Mouse (Mus musculus) neural tube, embryonic 12.5 days (tissue): ENCODE results near the gene Rapgef2. TPM values are rescaled to one million over a fixed set of nuclear protein-coding genes. Genes with fewer than 3 reads are reported as not detected.

Source experiments
- ATAC-seq: fragments of 200-750 bp; cut with Nextera tagmentation; 2 replicates; pipeline ENCODE4 v1.8.0; 2017; ENCODE audit warnings: low read depth, mild to moderate bottlenecking, moderate TSS enrichment, moderate library complexity; ENCODE audit not compliant: low FRiP score
- H3K27ac ChIP-seq: fragments of 300-500 bp; sonication (generic); 2 replicates; pipeline ENCODE4 v1.5.1; 2016
- H3K27me3 ChIP-seq: fragments of 300-500 bp; sonication (generic); replicated peaks from 2 replicates; pipeline ENCODE4 v1.6.1; 2016; ENCODE audit warnings: mild to moderate bottlenecking
- H3K36me3 ChIP-seq: fragments of 300-500 bp; sonication (generic); 2 replicates; pipeline ENCODE4 v1.6.1; 2016; ENCODE audit warnings: mild to moderate bottlenecking
- H3K4me1 ChIP-seq: fragments of 300-500 bp; sonication (generic); 2 replicates; pipeline ENCODE4 v1.6.1; 2016
- H3K4me2 ChIP-seq: fragments of 300-500 bp; sonication (generic); replicated peaks from 2 replicates; pipeline ENCODE4 v1.6.1; 2016; ENCODE audit warnings: mild to moderate bottlenecking
- H3K4me3 ChIP-seq: fragments of 300-500 bp; sonication (generic); 2 replicates; pipeline ENCODE4 v1.5.1; 2016
- H3K9ac ChIP-seq: fragments of 300-500 bp; sonication (generic); 2 replicates; pipeline ENCODE4 v1.6.1; 2016; ENCODE audit warnings: mild to moderate bottlenecking
- H3K9me3 ChIP-seq: fragments of 300-500 bp; sonication (generic); 2 replicates; pipeline ENCODE4 v1.6.1; 2016; ENCODE audit warnings: mild to moderate bottlenecking
- WGBS: fragments of 180-500 bp; shearing (Covaris S2); methylation state at CpG from one replicate; pipeline ENCODE4 v1.1.7; 2016; 5-methylcytosine and 5-hydroxymethylcytosine counted together
- polyA plus RNA-seq: library from polyadenylated mRNA; unstranded; fragments of >200 nt; fragmentation: Nextera tagmentation; extraction: Ambion mirVana; gene quantifications from 2 replicates; pipeline ENCODE4 v1.2.1, GENCODE M21; 2016

The Rapgef2 gene
- polyA plus RNA-seq, 1 experiment from 2014 or later = 8.9 TPM

DNA sequence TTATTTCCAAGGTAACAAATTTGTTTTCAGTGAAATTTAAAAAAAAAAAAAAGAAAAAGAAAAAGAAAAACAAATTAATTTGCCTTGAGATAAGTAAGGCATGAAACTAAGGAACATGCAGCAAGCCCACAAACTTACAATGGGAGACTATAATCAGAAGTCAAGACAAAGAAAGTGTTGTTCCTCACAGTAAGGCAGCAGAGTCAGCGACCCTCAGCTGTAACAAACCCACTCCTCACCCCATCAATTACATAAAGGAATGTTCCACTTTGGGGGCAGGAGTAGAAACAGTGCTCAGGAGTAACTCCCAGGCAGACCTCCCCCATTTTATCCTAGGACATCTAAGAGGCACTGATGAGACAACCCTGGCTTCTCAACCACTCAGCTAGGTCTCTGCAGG, 13.0 kb downstream of the Rapgef2 start:
- WGBS = 0% methylated on average over 1 of the region's 1 CpGs
- no peaks in the 10 kb centered on the region for H3K9me3 ChIP-seq
- H3K4me1 ChIP-seq = peaks cover 24% of the 10 kb centered on the region
- H3K9ac ChIP-seq = no peak overlapping the region
- no peak for ATAC-seq
- H3K27ac ChIP-seq = no peak overlapping the region
- H3K27me3 ChIP-seq = no peaks in the 10 kb centered on the region
- no peaks in the 10 kb centered on the region for H3K36me3 ChIP-seq
- H3K4me3 ChIP-seq = no peak overlapping the region
- no peak overlapping the region for H3K4me2 ChIP-seq

GRCm38 (mm10) chr3:79272939-79273338, 13.4 kb downstream of the Rapgef2 start:
- no peak for ATAC-seq
- Histone ChIP-seq H3K4me1 (peaks cover 24% of the 10 kb centered on the region), H3K4me2 (no peak overlapping the region), H3K9me3 (no peaks in the 10 kb centered on the region), H3K27me3 (no peaks in the 10 kb centered on the region), H3K9ac (no peak overlapping the region), H3K27ac (no peak overlapping the region), H3K36me3 (no peaks in the 10 kb centered on the region), H3K4me3 (no peak overlapping the region)
- WGBS = 78% methylated on average over 4 of the region's 4 CpGs

DNA sequence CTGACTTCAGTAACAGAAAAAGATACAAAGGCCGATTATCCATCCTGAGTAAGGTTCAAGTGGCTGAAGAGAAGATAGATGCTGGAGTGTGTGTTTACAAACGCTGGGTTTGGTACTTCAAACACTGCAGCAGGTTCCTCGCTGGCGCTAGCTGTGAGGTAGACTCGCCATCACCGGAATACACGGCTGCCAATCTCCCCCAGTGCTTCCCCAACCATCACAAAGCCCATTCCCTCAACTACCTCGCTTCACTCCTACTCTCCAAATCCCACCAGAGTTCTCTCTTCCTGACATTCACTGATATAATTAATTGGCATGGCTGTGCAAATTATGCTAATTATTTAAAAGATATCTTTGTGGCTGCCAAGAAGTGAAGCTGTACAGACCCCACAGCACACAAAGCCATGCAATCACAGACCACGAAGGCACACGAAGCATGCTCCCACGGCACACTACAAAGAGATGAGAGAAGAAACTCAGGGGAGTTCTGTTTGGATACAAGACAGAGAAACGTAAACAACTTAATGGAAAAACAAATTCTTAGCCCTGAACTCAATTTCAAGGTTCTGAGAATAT, 15.2 kb downstream of the Rapgef2 start:
- H3K36me3 ChIP-seq = no peaks in the 10 kb centered on the region
- peaks cover 19% of the 10 kb centered on the region for H3K4me1 ChIP-seq
- no peak overlapping the region for H3K4me3 ChIP-seq
- H3K27ac ChIP-seq = no peak overlapping the region
- no peaks in the 10 kb centered on the region for H3K27me3 ChIP-seq
- 0 out of 2 replicates have a peak, but pooled peaks have one; percentile 22 for ATAC-seq
- H3K4me2 ChIP-seq = no peak overlapping the region
- H3K9me3 ChIP-seq = no peaks in the 10 kb centered on the region
- 68% methylated on average over 12 of the region's 12 CpGs for WGBS
- no peak overlapping the region for H3K9ac ChIP-seq

GRCm38 (mm10) chr3:79269872-79270271, 16.4 kb downstream of the Rapgef2 start:
- no peak overlapping the region for H3K9ac ChIP-seq
- peaks cover 14% of the 10 kb centered on the region for H3K4me1 ChIP-seq
- H3K4me2 ChIP-seq = no peak overlapping the region
- no peak overlapping the region for H3K27ac ChIP-seq
- H3K4me3 ChIP-seq = no peak overlapping the region
- no peaks in the 10 kb centered on the region for H3K36me3 ChIP-seq
- no peaks in the 10 kb centered on the region for H3K9me3 ChIP-seq
- no peak for ATAC-seq
- WGBS = 87% methylated on average over 8 of the region's 8 CpGs
- no peaks in the 10 kb centered on the region for H3K27me3 ChIP-seq

DNA sequence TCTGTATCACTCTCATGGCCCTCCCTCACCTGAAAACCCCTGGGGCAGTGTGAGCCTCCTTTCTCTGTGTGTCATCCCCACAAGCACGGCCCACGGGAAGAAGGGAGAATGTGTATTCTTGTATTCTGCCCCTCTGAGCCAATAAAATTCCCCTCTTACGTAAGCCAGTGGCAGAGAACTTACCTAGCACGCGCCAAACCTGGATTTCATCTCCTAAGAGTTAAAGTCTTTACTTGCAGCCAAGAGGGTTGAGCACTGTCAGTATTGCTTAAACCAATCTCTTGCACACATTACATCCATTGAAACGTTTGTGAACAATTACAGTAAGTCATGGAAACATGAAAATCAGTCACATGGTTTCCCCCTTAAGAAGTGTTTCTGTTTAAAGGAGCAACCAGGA, 19.3 kb downstream of the Rapgef2 start:
- Histone ChIP-seq H3K36me3 (no peaks in the 10 kb centered on the region), H3K27ac (no peak overlapping the region), H3K9me3 (no peaks in the 10 kb centered on the region), H3K4me3 (no peak overlapping the region), H3K4me2 (no peak overlapping the region), H3K27me3 (no peaks in the 10 kb centered on the region), H3K9ac (no peak overlapping the region), H3K4me1 (peaks cover 5% of the 10 kb centered on the region; the same call in 1 of the 2 replicates)
- ATAC-seq = no peak
- WGBS = 93% methylated on average over 6 of the region's 6 CpGs

DNA sequence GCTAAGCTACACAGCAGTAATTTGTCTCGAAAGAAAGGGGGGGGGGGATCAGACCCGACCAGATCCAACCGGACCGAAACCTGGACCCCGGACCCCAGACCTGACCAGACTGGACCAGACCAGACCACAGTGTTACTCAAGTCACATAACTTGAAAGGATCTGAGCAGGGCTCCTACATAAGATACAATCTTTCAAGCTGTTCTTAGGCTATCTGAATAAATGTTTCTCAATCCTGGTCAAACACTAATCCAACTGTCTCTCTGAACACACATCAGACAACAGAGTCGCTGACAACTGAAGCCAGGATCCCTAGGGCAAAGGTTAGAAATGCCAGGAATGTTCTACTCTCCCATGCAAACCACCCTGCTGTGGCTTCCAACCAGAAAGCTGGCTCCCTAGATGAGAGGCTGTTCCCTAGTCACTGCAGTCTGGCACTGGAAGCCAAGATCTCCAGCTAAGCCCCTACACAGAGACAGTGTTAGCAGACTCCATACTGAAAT, 24.5 kb downstream of the Rapgef2 start:
- H3K4me2 ChIP-seq = no peak overlapping the region
- H3K36me3 ChIP-seq = no peaks in the 10 kb centered on the region
- H3K4me3 ChIP-seq = no peak overlapping the region
- H3K4me1 ChIP-seq = no peaks in the 10 kb centered on the region
- no peak overlapping the region for H3K27ac ChIP-seq
- no peaks in the 10 kb centered on the region for H3K9me3 ChIP-seq
- H3K9ac ChIP-seq = no peak overlapping the region
- H3K27me3 ChIP-seq = no peaks in the 10 kb centered on the region
- ATAC-seq = no peak
- 92% methylated on average over 6 of the region's 6 CpGs for whole genome bisulfite sequencing

DNA sequence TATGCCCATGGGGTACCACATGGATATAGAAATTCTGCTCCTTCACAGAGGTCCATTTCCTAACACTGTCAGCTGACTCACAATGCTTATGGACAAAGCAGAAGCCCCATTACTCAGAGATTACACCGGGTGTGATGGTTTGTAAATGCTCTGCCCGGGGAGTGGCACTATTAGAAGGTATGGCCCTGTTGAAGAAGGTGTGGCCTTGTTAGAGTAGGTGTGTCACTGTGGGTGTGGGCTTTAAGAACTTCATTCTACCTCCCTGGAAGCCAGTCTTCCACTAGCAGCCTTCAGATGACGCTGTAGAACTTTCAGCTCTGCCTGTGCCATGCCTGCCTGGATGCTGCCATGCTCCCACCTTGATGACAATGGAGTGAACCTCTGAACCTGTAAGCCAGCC, 32.3 kb downstream of the Rapgef2 start:
- WGBS = 87% methylated on average over 3 of the region's 3 CpGs
- ATAC-seq = no peak

DNA sequence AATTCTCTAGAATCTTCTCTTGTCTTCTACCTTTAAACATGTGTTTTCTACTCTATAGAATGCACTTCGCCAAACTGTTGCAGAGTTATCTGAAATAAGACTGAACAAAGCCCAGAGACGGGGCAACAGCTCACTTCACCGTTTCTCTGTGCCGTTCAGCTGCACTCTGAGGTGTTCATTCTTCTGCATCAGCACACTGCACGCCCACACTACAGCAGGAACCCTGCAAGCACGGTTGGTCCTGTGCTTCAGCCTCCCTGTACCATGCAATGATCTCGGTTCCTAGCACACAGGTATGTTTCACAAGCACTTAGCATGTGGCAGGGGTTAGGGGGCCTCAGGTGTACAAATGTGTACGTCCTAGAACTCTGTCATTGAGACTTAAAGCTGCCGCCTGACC, 32.9 kb downstream of the Rapgef2 start:
- Histone ChIP-seq H3K36me3 (no peaks in the 10 kb centered on the region), H3K27ac (no peak overlapping the region), H3K27me3 (no peaks in the 10 kb centered on the region), H3K9me3 (peaks cover 3% of the 10 kb centered on the region; the same call in 1 of the 2 replicates), H3K4me2 (no peak overlapping the region), H3K9ac (no peak overlapping the region), H3K4me1 (no peaks in the 10 kb centered on the region), H3K4me3 (no peak overlapping the region)
- ATAC-seq = no peak
- WGBS = 80% methylated on average over 9 of the region's 9 CpGs

More for the DNA sequence above, 32.3 kb downstream of the Rapgef2 start:
- no peak overlapping the region for H3K4me3 ChIP-seq
- H3K36me3 ChIP-seq = no peaks in the 10 kb centered on the region
- H3K27ac ChIP-seq = no peak overlapping the region
- H3K4me1 ChIP-seq = no peaks in the 10 kb centered on the region
- H3K4me2 ChIP-seq = no peak overlapping the region
- no peaks in the 10 kb centered on the region for H3K27me3 ChIP-seq
- peaks cover 3% of the 10 kb centered on the region; the same call in 1 of the 2 replicates for H3K9me3 ChIP-seq
- no peak overlapping the region for H3K9ac ChIP-seq

GRCm38 (mm10) chr3:79252921-79253394, 33.4 kb downstream of the Rapgef2 start:
- Histone ChIP-seq H3K36me3 (no peaks in the 10 kb centered on the region), H3K27me3 (no peaks in the 10 kb centered on the region), H3K4me2 (no peak overlapping the region), H3K9me3 (peaks cover 3% of the 10 kb centered on the region; the same call in 1 of the 2 replicates), H3K9ac (no peak overlapping the region), H3K27ac (no peak overlapping the region), H3K4me3 (no peak overlapping the region), H3K4me1 (no peaks in the 10 kb centered on the region)
- 62% methylated on average over 5 of the region's 5 CpGs for WGBS
- no peak for ATAC-seq

- WGBS = 79% methylated on average over 1 of the region's 1 CpGs
- ATAC-seq = no peak
- Histone ChIP-seq H3K27ac (no peak overlapping the region), H3K9me3 (peaks cover 3% of the 10 kb centered on the region; the same call in 1 of the 2 replicates), H3K4me3 (no peak overlapping the region), H3K9ac (no peak overlapping the region), H3K4me2 (no peak overlapping the region), H3K4me1 (no peaks in the 10 kb centered on the region), H3K27me3 (no peaks in the 10 kb centered on the region), H3K36me3 (no peaks in the 10 kb centered on the region)
These were observed 36.4 kb downstream of the Rapgef2 start for GRCm38 (mm10) chr3:79249955-79250354.

DNA sequence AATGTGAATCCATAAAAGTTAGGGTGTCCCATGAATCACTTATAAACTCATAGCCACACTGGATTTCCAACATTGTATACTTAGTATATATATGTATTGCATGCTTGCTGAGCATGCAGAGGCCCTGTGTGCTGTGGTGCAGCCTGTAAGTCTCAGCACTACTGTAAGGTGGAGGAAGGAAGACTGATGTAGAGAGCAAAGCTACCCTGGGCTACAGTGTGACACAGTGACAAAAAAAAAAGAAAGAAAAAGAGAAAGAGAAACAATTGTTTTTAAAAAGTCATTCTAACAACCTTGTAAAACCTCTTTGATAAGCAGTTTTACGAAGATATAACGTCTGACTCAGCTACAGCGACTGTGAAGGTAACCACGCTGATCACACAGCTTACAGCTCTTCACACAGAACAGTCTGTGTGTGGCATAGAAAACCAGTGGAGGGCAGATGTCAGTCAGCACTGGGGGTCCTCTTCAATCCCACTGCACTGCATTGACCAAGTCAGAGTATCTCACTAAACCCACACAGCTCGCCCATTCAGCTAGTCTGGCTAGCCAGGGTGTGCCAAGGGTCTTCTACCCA, 37.6 kb downstream of the Rapgef2 start:
- WGBS = 87% methylated on average over 5 of the region's 5 CpGs
- H3K9me3 ChIP-seq = peaks cover 3% of the 10 kb centered on the region; the same call in 1 of the 2 replicates

GRCm38 (mm10) chr3:79248208-79248607, 38.1 kb downstream of the Rapgef2 start:
- Histone ChIP-seq H3K9ac (no peak overlapping the region), H3K27ac (no peak overlapping the region), H3K4me2 (no peak overlapping the region), H3K36me3 (no peaks in the 10 kb centered on the region), H3K4me3 (no peak overlapping the region), H3K9me3 (peaks cover 3% of the 10 kb centered on the region; the same call in 1 of the 2 replicates), H3K27me3 (no peaks in the 10 kb centered on the region), H3K4me1 (no peaks in the 10 kb centered on the region)
- WGBS = 92% methylated on average over 11 of the region's 11 CpGs
- ATAC-seq = no peak

More for the DNA sequence above, 37.6 kb downstream of the Rapgef2 start:
- no peak overlapping the region for H3K27ac ChIP-seq
- H3K4me3 ChIP-seq = no peak overlapping the region
- H3K4me2 ChIP-seq = no peak overlapping the region
- no peaks in the 10 kb centered on the region for H3K27me3 ChIP-seq
- no peaks in the 10 kb centered on the region for H3K4me1 ChIP-seq
- H3K36me3 ChIP-seq = no peaks in the 10 kb centered on the region
- no peak overlapping the region for H3K9ac ChIP-seq
- no peak for ATAC-seq
